Mouse (Mus musculus): ENCODE measurements at regions not wholly inside any gene's neighbourhood (a gene's known extent, or its start where the extent isn't known, plus 50 kb on each side); places are given as distances from the start of the nearest gene placed in this dataset.
A peak's percentile ranks its signal among the peaks of the same experiment; 100 is the strongest.

DNA sequence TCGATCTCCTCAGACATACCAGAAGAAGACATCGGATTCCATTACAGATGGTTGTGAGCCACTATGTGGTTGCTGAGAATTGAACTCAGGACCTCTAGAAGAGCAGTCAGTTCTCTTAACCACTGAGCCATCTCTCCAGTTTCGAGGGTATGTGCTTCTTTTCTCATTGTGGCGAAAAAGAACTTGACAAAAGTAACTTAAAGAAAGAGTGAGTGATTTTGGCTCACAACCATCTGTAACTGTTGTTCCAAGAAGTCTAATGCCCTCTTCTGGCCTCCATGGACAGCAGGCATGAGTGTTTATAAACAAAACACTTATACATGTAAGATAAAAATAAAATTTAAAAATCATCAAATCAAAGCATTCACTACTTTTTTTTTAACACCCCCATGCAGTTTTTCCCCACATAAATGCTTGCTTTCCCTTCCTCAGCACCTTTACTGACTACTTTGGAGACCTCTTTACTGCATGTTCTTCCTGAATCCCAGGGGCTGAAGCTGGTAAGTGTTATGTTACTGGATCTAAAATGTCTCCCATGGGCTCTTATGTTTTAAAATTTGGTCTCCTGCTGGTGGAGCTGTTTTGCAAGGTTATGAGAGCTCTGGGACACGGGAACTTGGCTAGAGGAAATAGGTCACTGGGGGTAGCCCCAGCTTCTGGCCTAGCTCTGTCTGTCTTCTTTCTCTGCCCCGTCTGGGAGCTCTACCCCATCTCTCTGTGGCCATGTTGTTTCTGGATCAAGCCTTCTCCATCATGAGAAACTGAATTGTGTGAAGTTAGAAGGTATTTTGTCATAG is 521.8 kb upstream of the Nrp1 start:
- no peaks in the 10 kb centered on the region for H3K9me3 ChIP-seq (ENCODE audit: control insufficient read depth, low read length)
- H3K27ac ChIP-seq (replicated peaks in 1 of 2; ENCODE audit: control insufficient read depth in 1 of 2, insufficient read depth in 1 of 2, low read depth in 2 of 2, low read length in 2 of 2): no peak overlapping the region
- 81% methylated on average over 6 of the region's 6 CpGs for WGBS
- H3K4me1 ChIP-seq (ENCODE audit: control insufficient read depth in 2 of 2, insufficient read depth in 2 of 2, low read length in 2 of 2): no peaks in the 10 kb centered on the region
- H3K4me2 ChIP-seq (ENCODE audit: low read length): no peak overlapping the region
- H3K27me3 ChIP-seq (ENCODE audit: control insufficient read depth, insufficient read depth, low read length): no peaks in the 10 kb centered on the region
- H3K4me3 ChIP-seq (ENCODE audit: control insufficient read depth in 1 of 2, insufficient read depth in 1 of 2, low read depth in 1 of 2, low read length in 2 of 2): no peak overlapping the region
- ATAC-seq (ENCODE audit: insufficient number of reproducible peaks, insufficient read depth, low FRiP score, low read depth): no peak
- H3K36me3 ChIP-seq (ENCODE audit: control insufficient read depth, insufficient read depth, low read length): no peaks in the 10 kb centered on the region
- H3K9ac ChIP-seq (ENCODE audit: low read length): no peak overlapping the region

DNA sequence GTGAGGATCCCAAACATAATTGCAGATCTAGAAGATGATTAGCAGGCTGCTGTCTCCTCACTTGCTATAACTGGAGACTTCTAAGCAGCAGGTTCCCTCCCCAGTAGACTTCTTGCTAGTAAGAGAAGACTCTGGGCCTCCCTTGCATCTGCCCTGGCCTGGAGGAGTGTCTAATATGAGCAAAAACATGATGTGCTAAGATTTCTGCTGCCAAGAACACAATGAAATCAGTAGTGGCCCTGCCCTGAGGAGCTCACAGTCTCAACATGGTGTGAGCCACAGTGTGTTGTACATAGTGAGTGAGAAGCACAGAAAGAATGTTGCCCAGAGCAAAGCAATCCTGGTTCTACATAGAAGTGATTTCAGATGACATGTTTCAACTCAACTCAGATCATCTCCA is 520.1 kb upstream of the Nrp1 start:
- no peak overlapping the region for H3K9ac ChIP-seq (ENCODE audit: low read length)
- H3K4me1 ChIP-seq (ENCODE audit: control insufficient read depth in 2 of 2, insufficient read depth in 2 of 2, low read length in 2 of 2): no peaks in the 10 kb centered on the region
- no peak for ATAC-seq (ENCODE audit: insufficient number of reproducible peaks, insufficient read depth, low FRiP score, low read depth)
- H3K27ac ChIP-seq (replicated peaks in 1 of 2; ENCODE audit: control insufficient read depth in 1 of 2, insufficient read depth in 1 of 2, low read depth in 2 of 2, low read length in 2 of 2): no peak overlapping the region
- H3K9me3 ChIP-seq (ENCODE audit: control insufficient read depth, low read length): no peaks in the 10 kb centered on the region
- no peak overlapping the region for H3K4me3 ChIP-seq (ENCODE audit: control insufficient read depth in 1 of 2, insufficient read depth in 1 of 2, low read depth in 1 of 2, low read length in 2 of 2)
- H3K4me2 ChIP-seq (ENCODE audit: low read length): no peak overlapping the region
- H3K27me3 ChIP-seq (ENCODE audit: control insufficient read depth, insufficient read depth, low read length): no peaks in the 10 kb centered on the region
- H3K36me3 ChIP-seq (ENCODE audit: control insufficient read depth, insufficient read depth, low read length): no peaks in the 10 kb centered on the region

DNA sequence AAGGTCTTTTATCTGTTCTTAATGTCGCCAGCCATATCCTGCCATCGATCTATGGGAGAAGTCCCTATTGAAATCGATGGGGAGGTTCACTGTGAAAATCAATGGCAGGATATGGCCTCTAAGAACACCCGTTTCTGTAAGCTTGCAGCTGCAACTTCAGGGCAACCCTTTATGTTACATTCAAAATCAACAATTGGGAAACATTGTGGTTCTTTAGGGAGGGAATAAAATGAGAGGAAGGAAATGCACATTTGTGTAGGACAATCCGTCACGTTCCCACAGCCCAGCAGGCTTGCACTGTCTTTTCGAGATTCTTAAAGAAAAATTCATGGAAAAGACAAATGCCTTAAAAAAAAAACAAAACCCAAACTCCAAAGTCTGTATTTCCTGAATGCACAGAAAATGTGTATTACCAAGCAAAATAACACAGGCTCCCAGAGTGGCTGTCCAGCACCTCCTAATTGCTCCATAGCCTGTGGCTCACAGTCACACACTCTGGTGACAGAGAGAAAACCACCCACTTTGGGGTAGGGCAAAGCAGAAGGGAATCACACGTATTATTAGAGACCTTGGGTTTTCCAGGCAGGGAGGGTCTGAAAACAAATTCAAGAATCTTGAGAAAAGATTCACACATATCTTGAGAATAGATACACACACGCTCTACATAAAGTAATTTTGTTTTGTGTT is 510.9 kb upstream of the Nrp1 start:
- H3K9me3 ChIP-seq (ENCODE audit: control insufficient read depth, low read length): 0 out of 2 replicates have a peak, but pooled peaks cover 2% of the 10 kb centered on the region
- H3K4me2 ChIP-seq (ENCODE audit: low read length): no peak overlapping the region
- no peak for ATAC-seq (ENCODE audit: insufficient number of reproducible peaks, insufficient read depth, low FRiP score, low read depth)
- no peak overlapping the region for H3K9ac ChIP-seq (ENCODE audit: low read length)
- H3K27me3 ChIP-seq (ENCODE audit: control insufficient read depth, insufficient read depth, low read length): no peaks in the 10 kb centered on the region
- H3K27ac ChIP-seq (replicated peaks in 1 of 2; ENCODE audit: control insufficient read depth in 1 of 2, insufficient read depth in 1 of 2, low read depth in 2 of 2, low read length in 2 of 2): no peak overlapping the region; a peak in 1 of 4 replicates
- WGBS: 70% methylated on average over 9 of the region's 9 CpGs
- no peaks in the 10 kb centered on the region for H3K36me3 ChIP-seq (ENCODE audit: control insufficient read depth, insufficient read depth, low read length)
- no peaks in the 10 kb centered on the region for H3K4me1 ChIP-seq (ENCODE audit: control insufficient read depth in 2 of 2, insufficient read depth in 2 of 2, low read length in 2 of 2)
- no peak overlapping the region for H3K4me3 ChIP-seq (ENCODE audit: control insufficient read depth in 1 of 2, insufficient read depth in 1 of 2, low read depth in 1 of 2, low read length in 2 of 2)

DNA sequence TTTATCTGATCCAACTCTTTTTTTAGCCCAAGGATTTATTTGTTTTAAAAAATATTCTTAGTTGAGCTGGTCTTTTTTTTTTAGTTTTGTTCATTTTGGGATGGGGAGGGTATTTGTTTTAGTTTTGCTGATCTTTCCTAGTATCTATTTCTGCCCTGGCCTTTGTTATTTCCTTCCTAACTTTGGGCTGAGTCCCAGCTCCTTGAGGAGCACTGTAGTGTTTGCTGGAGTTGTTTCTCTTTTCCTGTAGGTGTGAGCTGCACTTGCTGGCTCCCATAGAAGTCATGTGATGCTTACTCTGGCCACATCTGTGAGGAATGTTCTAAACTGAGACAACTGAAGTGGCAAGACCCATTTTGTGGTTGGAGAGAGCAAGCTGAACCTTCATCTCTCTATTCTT is 508.5 kb upstream of the Nrp1 start:
- Histone ChIP-seq H3K4me1 (ENCODE audit: control insufficient read depth in 2 of 2, insufficient read depth in 2 of 2, low read length in 2 of 2) (no peaks in the 10 kb centered on the region), H3K9ac (ENCODE audit: low read length) (no peak overlapping the region), H3K4me3 (ENCODE audit: control insufficient read depth in 1 of 2, insufficient read depth in 1 of 2, low read depth in 1 of 2, low read length in 2 of 2) (no peak overlapping the region), H3K27ac (replicated peaks in 1 of 2; ENCODE audit: control insufficient read depth in 1 of 2, insufficient read depth in 1 of 2, low read depth in 2 of 2, low read length in 2 of 2) (no peak overlapping the region), H3K27me3 (ENCODE audit: control insufficient read depth, insufficient read depth, low read length) (no peaks in the 10 kb centered on the region), H3K4me2 (ENCODE audit: low read length) (no peak overlapping the region), H3K9me3 (ENCODE audit: control insufficient read depth, low read length) (0 out of 2 replicates have a peak, but pooled peaks cover 2% of the 10 kb centered on the region), H3K36me3 (ENCODE audit: control insufficient read depth, insufficient read depth, low read length) (no peaks in the 10 kb centered on the region)
- no peak for ATAC-seq (ENCODE audit: insufficient number of reproducible peaks, insufficient read depth, low FRiP score, low read depth)

DNA sequence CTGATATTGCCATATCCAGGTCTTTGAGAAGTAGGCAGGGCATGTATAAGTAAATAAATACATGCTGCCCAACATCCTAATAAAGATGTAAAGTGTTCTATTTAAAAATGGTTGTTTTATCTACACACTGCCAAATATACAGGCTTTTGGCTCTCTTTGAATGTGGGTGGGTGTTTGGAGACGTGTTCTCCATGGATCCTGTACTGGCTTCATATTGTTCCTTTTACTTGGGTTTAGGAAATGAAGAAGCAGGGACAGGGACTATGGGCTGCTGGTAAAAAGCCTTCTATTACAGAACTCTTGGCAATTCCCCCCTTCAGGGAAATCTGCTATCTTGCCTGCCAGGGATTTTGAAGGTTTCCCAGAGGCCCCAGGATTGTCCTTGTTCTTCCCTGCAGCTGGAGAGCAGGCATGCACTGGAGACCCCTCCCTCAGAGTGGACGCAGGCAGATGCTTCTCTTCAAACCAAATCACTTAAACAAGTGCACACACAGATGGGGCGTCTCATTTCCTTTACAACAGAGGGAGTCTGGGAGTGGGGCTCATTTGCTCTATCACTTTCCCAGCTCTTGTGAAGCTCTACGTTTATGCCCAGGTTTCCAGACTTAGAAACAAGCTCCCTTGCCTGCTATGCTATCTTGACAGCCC is 502.6 kb upstream of the Nrp1 start:
- Histone ChIP-seq H3K9me3 (ENCODE audit: control insufficient read depth, low read length) (no peaks in the 10 kb centered on the region), H3K4me3 (ENCODE audit: control insufficient read depth in 1 of 2, insufficient read depth in 1 of 2, low read depth in 1 of 2, low read length in 2 of 2) (no peak overlapping the region), H3K27ac (replicated peaks in 1 of 2; ENCODE audit: control insufficient read depth in 1 of 2, insufficient read depth in 1 of 2, low read depth in 2 of 2, low read length in 2 of 2) (peak overlapping the region; percentile 27 to 62; a peak in 3 of 4 replicates), H3K27me3 (ENCODE audit: control insufficient read depth, insufficient read depth, low read length) (no peaks in the 10 kb centered on the region), H3K4me2 (ENCODE audit: low read length) (no peak overlapping the region), H3K36me3 (ENCODE audit: control insufficient read depth, insufficient read depth, low read length) (no peaks in the 10 kb centered on the region), H3K9ac (ENCODE audit: low read length) (no peak overlapping the region), H3K4me1 (ENCODE audit: control insufficient read depth in 2 of 2, insufficient read depth in 2 of 2, low read length in 2 of 2) (peaks cover 7 to 18% of the 10 kb centered on the region in 2 experiments)
- WGBS: 25% methylated on average over 4 of the region's 4 CpGs
- no peak for ATAC-seq (ENCODE audit: insufficient number of reproducible peaks, insufficient read depth, low FRiP score, low read depth)

DNA sequence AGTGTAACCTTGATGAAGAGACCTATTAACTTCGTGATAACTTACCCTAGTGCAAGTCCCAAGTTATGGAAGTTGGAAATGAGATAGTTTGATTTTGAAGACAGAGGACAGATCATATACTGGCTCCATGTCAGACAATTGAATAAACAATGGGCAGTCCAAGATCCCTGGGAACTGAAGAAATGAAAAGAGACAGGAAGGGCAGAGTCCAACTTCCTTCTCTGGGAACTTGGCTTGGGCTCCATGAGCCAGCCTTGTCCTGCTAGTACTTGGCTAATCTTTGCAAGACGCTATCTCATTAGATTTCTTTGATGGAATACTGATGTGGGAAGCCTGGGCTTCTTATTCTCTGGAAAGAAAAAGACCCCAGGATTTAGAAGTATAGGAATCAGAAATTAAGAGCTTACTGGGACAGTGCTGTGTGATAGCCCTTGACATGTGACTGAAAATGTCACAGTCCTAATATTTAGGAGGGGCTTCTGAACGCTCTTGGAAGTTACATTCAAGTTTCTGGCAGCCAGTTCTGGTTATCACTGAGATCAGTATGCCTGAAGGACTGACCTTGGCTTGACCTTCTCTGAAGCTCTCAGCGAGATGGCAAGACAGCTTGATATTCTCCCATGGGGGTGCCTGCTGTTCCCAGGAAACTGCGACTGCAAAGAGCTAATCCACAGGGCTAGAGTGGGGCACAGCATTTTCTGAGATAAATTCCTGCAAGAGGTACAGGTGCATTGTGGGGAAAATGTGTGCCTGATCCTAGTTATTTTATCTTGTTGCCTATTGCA is 501.9 kb upstream of the Nrp1 start:
- Histone ChIP-seq H3K9ac (ENCODE audit: low read length) (no peak overlapping the region), H3K36me3 (ENCODE audit: control insufficient read depth, insufficient read depth, low read length) (no peaks in the 10 kb centered on the region), H3K27me3 (ENCODE audit: control insufficient read depth, insufficient read depth, low read length) (no peaks in the 10 kb centered on the region), H3K27ac (replicated peaks in 1 of 2; ENCODE audit: control insufficient read depth in 1 of 2, insufficient read depth in 1 of 2, low read depth in 2 of 2, low read length in 2 of 2) (peak overlapping the region in 1 of 2 experiments; percentile 62; a peak in 3 of 4 replicates), H3K4me3 (ENCODE audit: control insufficient read depth in 1 of 2, insufficient read depth in 1 of 2, low read depth in 1 of 2, low read length in 2 of 2) (no peak overlapping the region), H3K4me1 (ENCODE audit: control insufficient read depth in 2 of 2, insufficient read depth in 2 of 2, low read length in 2 of 2) (peaks cover 7 to 18% of the 10 kb centered on the region in 2 experiments), H3K9me3 (ENCODE audit: control insufficient read depth, low read length) (no peaks in the 10 kb centered on the region), H3K4me2 (ENCODE audit: low read length) (no peak overlapping the region)
- no peak for ATAC-seq (ENCODE audit: insufficient number of reproducible peaks, insufficient read depth, low FRiP score, low read depth)
- 23% methylated on average over 5 of the region's 5 CpGs for WGBS

DNA sequence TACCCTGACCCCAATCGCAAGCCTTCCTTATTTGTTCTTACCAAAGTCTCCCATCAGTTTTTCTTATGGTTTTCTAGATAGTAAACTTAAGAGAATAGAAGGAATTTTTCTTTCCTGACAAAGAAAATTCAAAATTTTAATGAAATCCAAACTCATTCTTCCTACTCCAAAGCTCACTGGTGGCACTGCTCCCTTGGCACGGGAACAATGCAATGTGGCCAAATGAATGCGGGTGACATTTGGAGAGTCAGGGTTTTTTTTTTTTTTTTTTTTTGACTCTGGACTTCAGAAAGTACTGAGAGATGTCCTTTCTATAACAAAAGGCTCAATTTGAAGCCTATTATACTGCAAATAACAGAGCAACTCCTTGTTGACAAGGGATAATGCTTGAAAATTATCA is 499.4 kb upstream of the Nrp1 start:
- H3K9ac ChIP-seq (ENCODE audit: low read length): no peak overlapping the region
- H3K4me2 ChIP-seq (ENCODE audit: low read length): no peak overlapping the region
- no peak overlapping the region for H3K4me3 ChIP-seq (ENCODE audit: control insufficient read depth in 1 of 2, insufficient read depth in 1 of 2, low read depth in 1 of 2, low read length in 2 of 2)
- no peaks in the 10 kb centered on the region for H3K27me3 ChIP-seq (ENCODE audit: control insufficient read depth, insufficient read depth, low read length)
- H3K9me3 ChIP-seq (ENCODE audit: control insufficient read depth, low read length): no peaks in the 10 kb centered on the region
- no peak overlapping the region for H3K27ac ChIP-seq (replicated peaks in 1 of 2; ENCODE audit: control insufficient read depth in 1 of 2, insufficient read depth in 1 of 2, low read depth in 2 of 2, low read length in 2 of 2)
- 79% methylated on average over 3 of the region's 3 CpGs for WGBS
- H3K4me1 ChIP-seq (ENCODE audit: control insufficient read depth in 2 of 2, insufficient read depth in 2 of 2, low read length in 2 of 2): peaks cover 7 to 18% of the 10 kb centered on the region in 2 experiments
- no peak for ATAC-seq (ENCODE audit: insufficient number of reproducible peaks, insufficient read depth, low FRiP score, low read depth)
- no peaks in the 10 kb centered on the region for H3K36me3 ChIP-seq (ENCODE audit: control insufficient read depth, insufficient read depth, low read length)
